Mouse (Mus musculus): ENCODE results near the gene 2700097O09Rik. TPM values are rescaled to one million over a fixed set of nuclear protein-coding genes. Genes with fewer than 3 reads are reported as not detected.
"Not testable (repeated sequence)": the region's sequence is repeated elsewhere in the genome, so short reads cannot be mapped to it uniquely, and the experiment has no call there.

2700097O09Rik gene
- polyA plus RNA-seq, 1 experiment, result 24.8 TPM

- DNase-seq, result no peak
- H3K4me1 ChIP-seq (ENCODE audit: control insufficient read depth, insufficient read depth, low read length), result no peaks in the 10 kb centered on the region
- no peaks in the 10 kb centered on the region; the same call in 1 of the 2 replicates for H3K27me3 ChIP-seq (ENCODE audit: control insufficient read depth, insufficient read depth, low read length)
- no peak overlapping the region for H3K4me3 ChIP-seq (replicated peaks; ENCODE audit: insufficient read depth, low read depth, low read length)
- H3K27ac ChIP-seq (ENCODE audit: insufficient read depth, low read length), result no peak overlapping the region
- 91% methylated on average over 7 of the region's 7 CpGs for WGBS
- no peak for TF ChIP-seq CTCF (IDR thresholded peaks at IDR 0.05; ENCODE audit: borderline replicate concordance, insufficient read depth, low read depth, low read length)
- no peak for TF ChIP-seq POLR2A (IDR thresholded peaks at IDR 0.05; ENCODE audit: borderline replicate concordance, insufficient read depth, low read length)
Measured at GRCm38 (mm10) chr12:55006071-55006470, 73.8 kb downstream of the 2700097O09Rik start.

DNA sequence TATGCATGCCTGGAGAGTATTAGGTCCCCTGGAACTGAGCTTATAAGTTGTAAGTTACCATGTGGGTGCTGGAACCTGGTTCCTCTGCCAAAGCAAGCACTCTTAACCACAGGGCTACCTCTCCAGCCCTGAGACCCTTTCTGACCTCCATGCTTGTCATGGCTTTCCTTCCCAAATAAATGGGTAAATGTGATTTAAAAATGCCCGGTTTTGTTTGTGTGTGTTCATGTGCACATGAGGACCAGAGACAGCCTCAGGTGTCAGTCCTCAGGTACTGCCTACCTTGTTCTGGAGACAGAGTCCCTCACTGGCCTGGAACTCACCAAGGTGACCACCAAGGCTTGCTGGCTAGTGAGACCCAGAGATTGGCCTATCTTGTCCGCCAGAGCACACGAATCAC is 75.5 kb downstream of the 2700097O09Rik start:
- Histone ChIP-seq H3K4me1 (ENCODE audit: control insufficient read depth, insufficient read depth, low read length) (no peaks in the 10 kb centered on the region), H3K27me3 (ENCODE audit: control insufficient read depth, insufficient read depth, low read length) (no peaks in the 10 kb centered on the region; the same call in 1 of the 2 replicates), H3K4me3 (replicated peaks; ENCODE audit: insufficient read depth, low read depth, low read length) (no peak overlapping the region), H3K27ac (ENCODE audit: insufficient read depth, low read length) (no peak overlapping the region)
- no peak for DNase-seq
- no peak for TF ChIP-seq CTCF (IDR thresholded peaks at IDR 0.05; ENCODE audit: borderline replicate concordance, insufficient read depth, low read depth, low read length)
- TF ChIP-seq POLR2A (IDR thresholded peaks at IDR 0.05; ENCODE audit: borderline replicate concordance, insufficient read depth, low read length), result no peak
- 90% methylated on average over 3 of the region's 3 CpGs for whole genome bisulfite sequencing

GRCm38 (mm10) chr12:55003843-55004242 is 76.1 kb downstream of the 2700097O09Rik start:
- no peaks in the 10 kb centered on the region for H3K4me1 ChIP-seq (ENCODE audit: control insufficient read depth, insufficient read depth, low read length)
- 89% methylated on average over 5 of the region's 5 CpGs for WGBS

GRCm38 (mm10) chr12:55002532-55002931 is 77.4 kb downstream of the 2700097O09Rik start:
- DNase-seq; H3K4me3 ChIP-seq (replicated peaks; ENCODE audit: insufficient read depth, low read depth, low read length); H3K27ac ChIP-seq (ENCODE audit: insufficient read depth, low read length); H3K4me1 ChIP-seq (ENCODE audit: control insufficient read depth, insufficient read depth, low read length); H3K27me3 ChIP-seq (ENCODE audit: control insufficient read depth, insufficient read depth, low read length): not testable (repeated sequence)
- WGBS, result 90% methylated on average over 7 of the region's 7 CpGs

More at GRCm38 (mm10) chr12:55003843-55004242, 76.1 kb downstream of the 2700097O09Rik start:
- no peak for DNase-seq
- Histone ChIP-seq H3K27ac (ENCODE audit: insufficient read depth, low read length) (no peak overlapping the region), H3K4me3 (replicated peaks; ENCODE audit: insufficient read depth, low read depth, low read length) (no peak overlapping the region), H3K27me3 (ENCODE audit: control insufficient read depth, insufficient read depth, low read length) (no peaks in the 10 kb centered on the region; the same call in 1 of the 2 replicates)
- no peak for TF ChIP-seq CTCF (IDR thresholded peaks at IDR 0.05; ENCODE audit: borderline replicate concordance, insufficient read depth, low read depth, low read length)
- no peak for TF ChIP-seq POLR2A (IDR thresholded peaks at IDR 0.05; ENCODE audit: borderline replicate concordance, insufficient read depth, low read length)

GRCm38 (mm10) chr12:54999016-54999690 is 80.8 kb downstream of the 2700097O09Rik start:
- Histone ChIP-seq H3K27ac (ENCODE audit: insufficient read depth, low read length) (no peak overlapping the region), H3K4me1 (ENCODE audit: control insufficient read depth, insufficient read depth, low read length) (no peaks in the 10 kb centered on the region), H3K4me3 (replicated peaks; ENCODE audit: insufficient read depth, low read depth, low read length) (no peak overlapping the region), H3K27me3 (ENCODE audit: control insufficient read depth, insufficient read depth, low read length) (no peaks in the 10 kb centered on the region; the same call in 1 of the 2 replicates)
- no peak for DNase-seq
- 82% methylated on average over 14 of the region's 14 CpGs for WGBS
- TF ChIP-seq POLR2A (IDR thresholded peaks at IDR 0.05; ENCODE audit: borderline replicate concordance, insufficient read depth, low read length), result no peak
- no peak for TF ChIP-seq CTCF (IDR thresholded peaks at IDR 0.05; ENCODE audit: borderline replicate concordance, insufficient read depth, low read depth, low read length)

DNA sequence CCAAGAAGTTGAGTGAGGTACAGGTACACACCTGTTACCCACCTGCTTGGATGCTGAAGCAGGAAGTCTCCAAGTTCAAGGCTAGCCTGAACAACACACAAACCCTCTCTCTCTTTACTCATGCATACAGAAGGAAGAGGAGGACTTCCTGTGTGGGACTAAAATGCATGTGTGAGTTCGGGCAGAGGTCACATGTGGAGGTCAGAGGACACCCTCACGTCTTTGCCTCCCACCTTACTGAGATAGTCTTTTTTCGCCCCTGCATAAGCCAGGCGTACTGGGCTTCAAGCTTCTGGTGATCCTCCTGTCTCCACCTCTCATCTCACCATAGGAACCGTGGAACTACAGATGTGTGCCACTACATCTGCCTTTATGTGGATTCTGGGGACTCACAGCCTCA is 81.5 kb downstream of the 2700097O09Rik start:
- TF ChIP-seq CTCF (IDR thresholded peaks at IDR 0.05; ENCODE audit: borderline replicate concordance, insufficient read depth, low read depth, low read length), result no peak
- TF ChIP-seq POLR2A (IDR thresholded peaks at IDR 0.05; ENCODE audit: borderline replicate concordance, insufficient read depth, low read length), result no peak
- 85% methylated on average over 5 of the region's 5 CpGs for WGBS
- no peak overlapping the region for H3K27ac ChIP-seq (ENCODE audit: insufficient read depth, low read length)
- H3K27me3 ChIP-seq (ENCODE audit: control insufficient read depth, insufficient read depth, low read length), result no peaks in the 10 kb centered on the region; the same call in 1 of the 2 replicates
- no peak overlapping the region for H3K4me3 ChIP-seq (replicated peaks; ENCODE audit: insufficient read depth, low read depth, low read length)
- DNase-seq, result no peak
- no peaks in the 10 kb centered on the region for H3K4me1 ChIP-seq (ENCODE audit: control insufficient read depth, insufficient read depth, low read length)

- Histone ChIP-seq H3K4me3 (replicated peaks; ENCODE audit: insufficient read depth, low read depth, low read length) (no peak overlapping the region), H3K27me3 (ENCODE audit: control insufficient read depth, insufficient read depth, low read length) (no peaks in the 10 kb centered on the region; the same call in 1 of the 2 replicates), H3K4me1 (ENCODE audit: control insufficient read depth, insufficient read depth, low read length) (no peaks in the 10 kb centered on the region), H3K27ac (ENCODE audit: insufficient read depth, low read length) (no peak overlapping the region)
- WGBS, result 85% methylated on average over 6 of the region's 6 CpGs
- no peak for TF ChIP-seq CTCF (IDR thresholded peaks at IDR 0.05; ENCODE audit: borderline replicate concordance, insufficient read depth, low read depth, low read length)
- no peak for TF ChIP-seq POLR2A (IDR thresholded peaks at IDR 0.05; ENCODE audit: borderline replicate concordance, insufficient read depth, low read length)
- no peak for DNase-seq
Measured at GRCm38 (mm10) chr12:54996979-54997474, 82.9 kb downstream of the 2700097O09Rik start.

DNA sequence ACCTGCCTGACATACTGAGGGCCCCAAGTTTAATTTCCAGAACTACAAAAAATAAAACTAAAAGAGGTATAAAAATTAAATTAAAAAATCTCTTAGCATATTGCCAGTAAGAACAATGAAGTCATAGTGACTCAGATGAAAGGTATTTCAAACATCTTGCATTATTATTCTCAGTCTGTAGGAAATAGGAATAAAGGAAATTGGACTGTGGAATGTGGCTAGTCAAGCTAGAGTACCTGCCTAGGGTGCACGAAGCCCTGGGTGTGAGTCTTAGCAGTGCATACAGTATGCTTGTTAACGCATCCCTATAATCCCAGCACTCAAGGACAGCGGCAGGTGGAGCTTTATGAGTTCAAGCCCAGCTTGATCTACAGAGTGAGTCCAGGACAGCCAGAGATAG is 83.9 kb downstream of the 2700097O09Rik start:
- TF ChIP-seq CTCF (IDR thresholded peaks at IDR 0.05; ENCODE audit: borderline replicate concordance, insufficient read depth, low read depth, low read length), result no peak
- DNase-seq, result no peak
- 68% methylated on average over 3 of the region's 3 CpGs for WGBS

More for the DNA sequence above, 83.9 kb downstream of the 2700097O09Rik start:
- H3K4me3 ChIP-seq (replicated peaks; ENCODE audit: insufficient read depth, low read depth, low read length), result no peak overlapping the region
- no peaks in the 10 kb centered on the region; the same call in 1 of the 2 replicates for H3K27me3 ChIP-seq (ENCODE audit: control insufficient read depth, insufficient read depth, low read length)
- no peaks in the 10 kb centered on the region for H3K4me1 ChIP-seq (ENCODE audit: control insufficient read depth, insufficient read depth, low read length)
- H3K27ac ChIP-seq (ENCODE audit: insufficient read depth, low read length), result no peak overlapping the region

Other genes with a start within 250 kb of the 2700097O09Rik start
- gene Cfl2, start 217.2 kb downstream of the 2700097O09Rik start, polyA plus RNA-seq (2012; rRNA removed), result 74.5 and 86.8 TPM in 2 replicates
- not detected in 2 replicates for gene Gm20403, start 93.6 kb downstream of the 2700097O09Rik start, polyA plus RNA-seq (2012; rRNA removed)
- 0.55 and 0.62 TPM in 2 replicates for gene Baz1a, start 65.8 kb downstream of the 2700097O09Rik start, polyA plus RNA-seq (2012; rRNA removed)
- gene Srp54a, start 152 bp upstream of the 2700097O09Rik start, polyA plus RNA-seq (2012; rRNA removed), result 70.1 and 79.4 TPM in 2 replicates
- gene Fam177a, start 44.4 kb upstream of the 2700097O09Rik start, polyA plus RNA-seq (2012; rRNA removed), result 26.2 and 29.3 TPM in 2 replicates
- 33.3 and 43.6 TPM in 2 replicates for gene Srp54b, start 75.0 kb upstream of the 2700097O09Rik start, polyA plus RNA-seq (2012; rRNA removed)
- not detected in 2 replicates for gene 1700047I17Rik2, start 119.5 kb upstream of the 2700097O09Rik start, polyA plus RNA-seq (2012; rRNA removed)
- gene Srp54c, start 150.1 kb upstream of the 2700097O09Rik start, polyA plus RNA-seq (2012; rRNA removed), result 60.8 and 66.2 TPM in 2 replicates
- gene 1110008L16Rik, start 219.5 kb upstream of the 2700097O09Rik start, polyA plus RNA-seq (2012; rRNA removed), result 5.7 and 6.5 TPM in 2 replicates
- gene Ppp2r3c, start 222.9 kb upstream of the 2700097O09Rik start, polyA plus RNA-seq (2012; rRNA removed), result 12.9 and 13.2 TPM in 2 replicates